Mouse (Mus musculus): ENCODE measurements at regions not wholly inside any gene's neighbourhood (a gene's known extent, or its start where the extent isn't known, plus 50 kb on each side); places are given as distances from the start of the nearest gene placed in this dataset.

- DNase-seq: no peak
Observed at GRCm38 (mm10) chr13:79453227-79453626, 1253.7 kb upstream of the Nr2f1 start.

- DNase-seq: no peak
Observed at GRCm38 (mm10) chr13:79443113-79443512, 1243.6 kb upstream of the Nr2f1 start.

GRCm38 (mm10) chr13:79442701-79443100, 1243.1 kb upstream of the Nr2f1 start:
- no peak for DNase-seq

GRCm38 (mm10) chr13:79431465-79431864, 1231.9 kb upstream of the Nr2f1 start:
- no peak for DNase-seq

GRCm38 (mm10) chr13:79430987-79431386, 1231.4 kb upstream of the Nr2f1 start:
- no peak for DNase-seq

- DNase-seq: no peak
Observed at GRCm38 (mm10) chr13:79430562-79430961, 1231.0 kb upstream of the Nr2f1 start.

GRCm38 (mm10) chr13:79417841-79418240, 1218.3 kb upstream of the Nr2f1 start:
- no peak for DNase-seq

- no peak for DNase-seq
Observed at GRCm38 (mm10) chr13:79400082-79400481, 1200.5 kb upstream of the Nr2f1 start.

GRCm38 (mm10) chr13:79393938-79394337, 1194.4 kb upstream of the Nr2f1 start:
- no peak for DNase-seq

GRCm38 (mm10) chr13:79387928-79388327, 1188.4 kb upstream of the Nr2f1 start:
- DNase-seq: no peak

GRCm38 (mm10) chr13:79341494-79341893, 1141.9 kb upstream of the Nr2f1 start:
- DNase-seq: no peak

- DNase-seq: no peak
Observed at GRCm38 (mm10) chr13:79340459-79340858, 1140.9 kb upstream of the Nr2f1 start.

GRCm38 (mm10) chr13:79339793-79340192, 1140.2 kb upstream of the Nr2f1 start:
- DNase-seq: no peak

GRCm38 (mm10) chr13:79320146-79320545, 1120.6 kb upstream of the Nr2f1 start:
- DNase-seq: no peak

GRCm38 (mm10) chr13:79309584-79310110, 1110.1 kb upstream of the Nr2f1 start:
- no peak for DNase-seq

- no peak for DNase-seq
Observed at GRCm38 (mm10) chr13:79297225-79297710, 1097.7 kb upstream of the Nr2f1 start.

- DNase-seq: no peak
Observed at GRCm38 (mm10) chr13:79288022-79288421, 1088.5 kb upstream of the Nr2f1 start.

- no peak for DNase-seq
Observed at GRCm38 (mm10) chr13:79286181-79286580, 1086.6 kb upstream of the Nr2f1 start.

- peak; percentile 6 for DNase-seq
Observed at GRCm38 (mm10) chr13:79285478-79285877, 1085.9 kb upstream of the Nr2f1 start.

- DNase-seq: no peak
Observed at GRCm38 (mm10) chr13:79277714-79278113, 1078.2 kb upstream of the Nr2f1 start.

GRCm38 (mm10) chr13:79277313-79277712, 1077.8 kb upstream of the Nr2f1 start:
- no peak for DNase-seq

GRCm38 (mm10) chr13:79255362-79255761, 1055.8 kb upstream of the Nr2f1 start:
- DNase-seq: no peak

- no peak for DNase-seq
Observed at GRCm38 (mm10) chr13:79252385-79252784, 1052.8 kb upstream of the Nr2f1 start.

GRCm38 (mm10) chr13:79251269-79251668, 1051.7 kb upstream of the Nr2f1 start:
- DNase-seq: no peak
